Mouse (Mus musculus) ES-Bruce4 (cell line): ENCODE data around the gene Ntm. TPM values are rescaled to one million over a fixed set of nuclear protein-coding genes. Genes with fewer than 3 reads are reported as not detected.

Experiments
- H3K27ac ChIP-seq: 2 replicates; pipeline ENCODE4 v1.5.1; 2012; ENCODE audit warnings: low read length, inconsistent platforms; ENCODE audit not compliant: insufficient read depth
- H3K27me3 ChIP-seq: 2 replicates; pipeline ENCODE4 v1.6.1; 2012; ENCODE audit warnings: mild to moderate bottlenecking, low read length, inconsistent platforms; ENCODE audit not compliant: control insufficient read depth, poor library complexity, insufficient read depth, severe bottlenecking
- H3K36me3 ChIP-seq: 2 replicates; pipeline ENCODE4 v1.6.1; 2012; ENCODE audit warnings: inconsistent platforms, mild to moderate bottlenecking, low read length, moderate library complexity; ENCODE audit not compliant: control insufficient read depth, poor library complexity, insufficient read depth, severe bottlenecking
- H3K4me1 ChIP-seq: one replicate; pipeline ENCODE4 v1.8.1; 2011; ENCODE audit warnings: low read length; ENCODE audit not compliant: control insufficient read depth, insufficient read depth
- H3K4me3 ChIP-seq: 2 replicates; pipeline ENCODE4 v1.5.1; 2011; ENCODE audit warnings: low read depth, mild to moderate bottlenecking, low read length
- H3K9ac ChIP-seq: 2 replicates; pipeline ENCODE4 v1.6.1; 2012; ENCODE audit warnings: low read depth, mild to moderate bottlenecking, inconsistent platforms; ENCODE audit not compliant: poor library complexity, severe bottlenecking
- H3K9me3 ChIP-seq: replicated peaks from 2 replicates; pipeline ENCODE4 v1.6.1; 2012; ENCODE audit warnings: mild to moderate bottlenecking, low read length, inconsistent platforms; ENCODE audit not compliant: control insufficient read depth, poor library complexity, insufficient read depth, severe bottlenecking
- CTCF ChIP-seq: IDR thresholded peaks from one replicate; pipeline ENCODE4 v1.8.1; 2011; ENCODE audit warnings: low read depth, low read length
- EP300 ChIP-seq: IDR thresholded peaks from 2 replicates; pipeline ENCODE4 v1.6.1; 2011; ENCODE audit warnings: low read depth, low read length; ENCODE audit not compliant: insufficient read depth
- POLR2A ChIP-seq: IDR thresholded peaks from one replicate; pipeline ENCODE4 v1.8.1; 2011; ENCODE audit warnings: low read length; ENCODE audit not compliant: insufficient read depth
- polyA plus RNA-seq: library from polyadenylated mRNA; stranded (reverse); fragments of >200 nt; gene quantifications from 2 replicates; pipeline ENCODE4 v1.2.4, GENCODE M21; 2011; ENCODE audit warnings: low read depth; ENCODE audit not compliant: missing spikeins, insufficient read depth, insufficient read length

Ntm gene
- polyA plus RNA-seq, 1 experiment: 0.82 TPM

DNA sequence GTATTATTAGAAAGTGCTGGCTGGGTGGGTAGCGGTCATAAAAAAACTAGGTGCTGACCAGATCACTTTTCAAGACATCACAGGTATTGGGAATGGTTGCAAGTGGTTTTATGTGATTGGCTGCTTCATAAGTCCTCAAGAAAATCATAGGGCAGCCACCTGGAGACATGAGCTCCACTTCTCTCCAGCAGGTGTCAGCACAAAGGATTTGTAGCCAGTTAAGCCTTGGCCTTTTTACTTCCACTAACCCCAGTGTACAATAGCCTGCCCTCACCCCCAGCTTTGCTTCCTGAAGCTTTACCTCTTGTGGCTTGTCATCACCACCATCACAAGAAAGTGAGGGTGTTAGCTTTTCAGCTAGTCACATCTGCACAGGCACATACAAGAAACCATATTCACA lies 211.5 kb downstream of the Ntm start:
- Histone ChIP-seq H3K4me1 (no peaks in the 10 kb centered on the region), H3K9ac (no peak overlapping the region), H3K9me3 (no peaks in the 10 kb centered on the region), H3K27ac (no peak overlapping the region), H3K27me3 (no peaks in the 10 kb centered on the region), H3K36me3 (no peaks in the 10 kb centered on the region), H3K4me3 (no peak overlapping the region)
- TF ChIP-seq POLR2A (no peak), CTCF (no peak), EP300 (no peak)

DNA sequence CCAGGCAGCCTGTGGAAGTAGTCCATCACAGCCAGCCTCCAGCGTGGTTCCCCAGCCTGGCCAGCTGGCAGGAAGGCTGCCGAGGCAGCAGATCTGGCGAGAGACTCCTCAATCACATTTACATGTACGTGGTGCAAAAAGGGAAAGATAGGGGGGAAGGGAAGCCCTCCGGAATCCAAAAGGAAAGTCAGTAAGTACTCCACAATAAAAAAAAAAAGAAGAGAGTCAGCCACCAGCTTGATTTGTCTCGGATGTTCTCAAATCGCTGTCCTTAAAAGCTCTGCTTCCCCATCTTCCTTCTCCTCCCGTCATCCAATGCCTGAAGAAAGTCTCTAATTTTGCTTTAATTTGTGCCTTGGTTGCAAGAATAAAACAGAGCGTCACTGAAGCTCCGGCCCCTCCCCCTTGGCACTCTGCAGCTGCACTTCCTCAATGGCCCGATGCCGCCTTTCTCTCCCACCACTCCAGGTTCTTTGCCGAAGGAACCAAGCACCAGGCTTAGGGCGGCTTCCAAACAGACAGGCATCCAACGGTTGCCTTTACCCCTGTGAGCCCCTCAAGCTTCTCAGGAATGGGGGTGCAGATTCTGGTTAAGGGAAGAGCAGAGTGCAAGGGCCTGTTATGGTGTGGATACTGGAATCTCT lies 212.4 kb downstream of the Ntm start:
- Histone ChIP-seq H3K27me3 (no peaks in the 10 kb centered on the region), H3K36me3 (no peaks in the 10 kb centered on the region), H3K9me3 (no peaks in the 10 kb centered on the region), H3K4me1 (no peaks in the 10 kb centered on the region), H3K9ac (no peak overlapping the region), H3K27ac (no peak overlapping the region), H3K4me3 (no peak overlapping the region)
- TF ChIP-seq EP300 (no peak), CTCF (no peak), POLR2A (no peak)

DNA sequence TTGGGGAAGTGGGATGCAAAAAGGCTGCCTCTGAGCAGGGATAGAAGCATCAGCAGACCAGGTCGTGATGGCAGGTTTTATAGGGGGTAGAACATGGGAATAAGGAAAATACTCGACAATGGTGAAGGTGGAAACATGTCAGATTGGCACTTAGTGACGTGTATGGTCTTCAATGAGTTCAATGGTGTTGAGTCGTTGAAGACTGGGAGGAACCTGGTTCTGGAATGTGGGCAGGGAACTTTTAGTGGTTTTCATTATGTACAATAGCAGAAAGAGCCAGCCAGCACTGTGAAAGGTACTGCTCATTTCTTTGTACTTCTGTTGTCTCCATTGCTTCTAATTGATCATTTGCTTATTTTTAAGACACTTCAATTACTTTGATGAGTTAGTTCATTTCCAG lies 214.9 kb downstream of the Ntm start:
- Histone ChIP-seq H3K4me1 (no peaks in the 10 kb centered on the region), H3K9me3 (no peaks in the 10 kb centered on the region), H3K4me3 (no peak overlapping the region), H3K9ac (no peak overlapping the region), H3K27me3 (no peaks in the 10 kb centered on the region; the same call in 1 of the 2 replicates), H3K36me3 (no peaks in the 10 kb centered on the region), H3K27ac (no peak overlapping the region)
- no peak for TF ChIP-seq POLR2A
- TF ChIP-seq CTCF: no peak
- no peak for TF ChIP-seq EP300

DNA sequence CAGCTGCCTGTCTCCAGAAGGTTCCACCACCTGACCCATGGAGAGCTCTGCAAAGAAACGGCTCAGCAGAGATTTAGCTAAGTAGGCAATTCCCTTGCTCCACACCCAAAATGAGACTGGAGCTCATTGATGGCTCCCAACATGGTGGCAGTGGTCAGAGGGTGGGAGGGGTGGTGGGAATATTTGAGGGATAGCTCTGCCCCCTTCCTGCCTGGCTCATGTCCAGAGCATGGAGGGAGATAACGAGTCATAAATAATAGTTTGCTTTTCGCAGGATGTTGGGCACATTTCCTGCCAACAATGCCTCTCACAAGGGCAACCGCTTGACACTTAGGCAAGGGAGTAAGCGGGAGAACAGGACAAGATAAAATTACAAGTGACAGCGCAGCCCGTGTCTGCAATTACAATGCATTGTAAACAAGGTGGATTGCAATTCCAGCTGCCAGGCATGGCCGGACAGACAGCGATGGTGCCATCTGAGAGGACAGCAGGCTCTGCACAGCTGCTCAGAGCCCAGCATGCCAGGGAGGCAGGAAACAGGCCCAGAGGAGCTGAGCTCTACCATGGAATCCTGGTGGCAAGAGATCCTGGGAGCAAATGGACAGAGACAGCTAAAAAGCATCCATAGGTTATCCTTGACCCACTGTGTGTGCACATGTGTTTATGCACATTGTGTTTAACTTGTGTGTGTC lies 224.0 kb downstream of the Ntm start:
- no peak for TF ChIP-seq EP300
- TF ChIP-seq POLR2A: no peak
- no peak for TF ChIP-seq CTCF
- Histone ChIP-seq H3K36me3 (no peaks in the 10 kb centered on the region), H3K4me3 (no peak overlapping the region), H3K27me3 (no peaks in the 10 kb centered on the region), H3K27ac (no peak overlapping the region), H3K9me3 (no peaks in the 10 kb centered on the region), H3K9ac (no peak overlapping the region), H3K4me1 (no peaks in the 10 kb centered on the region)

DNA sequence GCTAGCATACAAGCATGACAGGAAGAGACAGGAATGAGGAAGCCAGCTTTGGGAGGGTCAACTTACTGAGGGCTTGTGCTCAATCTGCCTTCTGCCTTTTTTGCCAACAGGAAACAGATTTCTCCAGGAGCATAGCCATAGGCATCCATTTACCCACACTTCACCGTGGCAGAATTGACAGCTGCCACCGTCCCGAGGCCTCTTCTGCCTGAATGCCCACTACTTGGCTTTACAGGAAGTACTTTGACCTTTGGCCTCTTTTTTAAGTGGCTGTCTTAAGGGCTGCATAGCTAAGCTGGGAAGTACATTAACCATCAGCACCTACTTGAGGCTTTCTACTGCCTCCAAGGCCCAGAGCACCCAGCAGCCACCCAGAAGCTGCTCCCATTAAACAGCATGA lies 226.9 kb downstream of the Ntm start:
- H3K9ac ChIP-seq: no peak overlapping the region
- no peaks in the 10 kb centered on the region for H3K4me1 ChIP-seq
- no peaks in the 10 kb centered on the region for H3K9me3 ChIP-seq
- no peak overlapping the region for H3K4me3 ChIP-seq
- H3K27me3 ChIP-seq: no peaks in the 10 kb centered on the region
- H3K36me3 ChIP-seq: no peaks in the 10 kb centered on the region
- no peak for TF ChIP-seq POLR2A
- no peak for TF ChIP-seq EP300
- no peak for TF ChIP-seq CTCF
- H3K27ac ChIP-seq: no peak overlapping the region

DNA sequence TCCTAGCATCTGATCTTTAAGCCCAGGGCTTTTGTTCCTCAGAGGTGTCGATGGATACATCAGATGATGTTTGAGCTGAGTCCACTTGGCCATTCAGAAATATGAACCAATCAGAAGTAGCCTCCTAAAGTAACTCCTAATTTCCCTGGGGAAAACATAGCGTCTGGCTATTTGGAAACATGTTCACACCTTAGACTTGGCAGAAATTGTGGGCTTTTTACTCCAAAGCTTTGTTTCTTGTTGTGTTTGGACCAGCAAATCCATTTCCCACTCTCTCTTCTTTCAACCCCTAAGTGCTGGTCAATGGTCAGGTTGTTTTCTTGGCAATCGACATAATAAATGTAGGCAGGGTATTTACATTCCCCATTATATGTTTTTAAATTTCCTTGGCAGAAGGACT lies 230.0 kb downstream of the Ntm start:
- Histone ChIP-seq H3K27me3 (no peaks in the 10 kb centered on the region), H3K4me1 (no peaks in the 10 kb centered on the region), H3K9me3 (no peaks in the 10 kb centered on the region), H3K4me3 (no peak overlapping the region), H3K27ac (no peak overlapping the region), H3K36me3 (no peaks in the 10 kb centered on the region), H3K9ac (no peak overlapping the region)
- no peak for TF ChIP-seq CTCF
- TF ChIP-seq EP300: no peak
- TF ChIP-seq POLR2A: no peak
